Mouse (Mus musculus): Measurements from ENCODE around the gene Irx4. TPM values are rescaled to one million over a fixed set of nuclear protein-coding genes. Genes with fewer than 3 reads are reported as not detected.

The Irx4 gene
- not detected in 2 replicates for polyA plus RNA-seq (2015; fragmentation: Nextera tagmentation; extraction: Ambion mirVana)

DNA sequence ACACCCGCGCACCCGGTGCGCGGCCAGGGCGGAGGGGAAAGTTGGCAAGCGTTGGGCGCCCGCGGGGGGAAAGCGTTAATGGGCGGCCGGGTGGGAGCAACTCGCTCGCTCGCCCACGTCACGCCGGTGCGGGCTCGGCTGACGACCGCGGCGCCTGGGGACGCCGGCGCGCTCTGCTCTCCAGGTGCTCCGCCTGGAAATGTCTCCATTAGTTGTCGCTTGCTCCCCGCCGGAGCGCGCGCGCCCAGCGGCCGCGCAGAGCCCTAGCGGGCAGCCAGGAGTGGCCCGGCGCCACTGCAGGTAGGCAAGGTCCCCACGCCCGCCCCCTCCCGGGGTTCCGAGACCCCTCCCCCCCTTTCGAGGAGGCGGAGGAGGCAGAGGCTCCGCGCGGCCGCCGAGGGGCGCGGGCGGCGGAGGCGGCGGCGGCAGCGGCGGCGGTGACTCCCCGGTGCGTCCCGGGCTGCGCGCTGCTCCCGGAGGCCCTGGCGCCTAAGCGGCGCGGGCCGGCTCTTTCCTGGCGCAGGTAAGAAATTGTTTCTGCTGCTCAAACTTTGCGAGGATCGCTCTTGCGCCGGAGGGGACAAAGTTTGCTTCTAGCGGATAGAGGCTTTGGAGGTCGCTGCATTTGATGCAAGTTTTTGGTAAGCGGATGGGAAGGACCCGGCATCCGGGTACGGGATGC lies at the start of gene Irx4:
TSS of gene Irx4 (plus strand) at position 126 of the 682 bp plus-strand sequence.
- under 1% methylated on average over 76 of the region's 86 CpGs for WGBS
- H3K27ac ChIP-seq = no peak within 1 kb of the TSS

GRCm38 (mm10) chr13:73214301-73214700 lies 46.0 kb upstream of the Irx4 start:
- WGBS = 72% methylated on average over 10 of the region's 10 CpGs

More for the DNA sequence above, at the start of gene Irx4:
- peak within 1 kb of the TSS; percentile 39 for H3K4me3 ChIP-seq
- H3K9ac ChIP-seq = no peak within 1 kb of the TSS
- H3K9me3 ChIP-seq (replicated peaks) = no peaks in the 10 kb centered on the region
- peaks cover 31% of the 10 kb centered on the region for H3K4me1 ChIP-seq
- H3K27me3 ChIP-seq = peaks cover 91% of the 10 kb centered on the region
- peak within 1 kb of the TSS; percentile 61 for H3K4me2 ChIP-seq
- H3K36me3 ChIP-seq (ENCODE audit: poor library complexity, severe bottlenecking) = no peaks in the 10 kb centered on the region
- no peak for ATAC-seq

GRCm38 (mm10) chr13:73236461-73236860 lies 23.8 kb upstream of the Irx4 start:
- WGBS = 56% methylated on average over 8 of the region's 8 CpGs
- Histone ChIP-seq H3K36me3 (ENCODE audit: poor library complexity, severe bottlenecking) (no peaks in the 10 kb centered on the region), H3K27ac (no peak overlapping the region), H3K4me2 (no peak overlapping the region), H3K4me3 (no peak overlapping the region), H3K27me3 (no peaks in the 10 kb centered on the region), H3K9me3 (replicated peaks) (no peaks in the 10 kb centered on the region), H3K9ac (no peak overlapping the region), H3K4me1 (no peaks in the 10 kb centered on the region)
- ATAC-seq = no peak

More at GRCm38 (mm10) chr13:73214301-73214700, 46.0 kb upstream of the Irx4 start:
- no peak overlapping the region for H3K4me3 ChIP-seq
- H3K4me1 ChIP-seq = no peaks in the 10 kb centered on the region
- H3K4me2 ChIP-seq = no peak overlapping the region
- no peak overlapping the region for H3K9ac ChIP-seq
- H3K27ac ChIP-seq = no peak overlapping the region
- H3K36me3 ChIP-seq (ENCODE audit: poor library complexity, severe bottlenecking) = no peaks in the 10 kb centered on the region
- H3K9me3 ChIP-seq (replicated peaks) = peaks cover 9% of the 10 kb centered on the region; the same call in 1 of the 2 replicates
- ATAC-seq = no peak
- H3K27me3 ChIP-seq = no peaks in the 10 kb centered on the region

GRCm38 (mm10) chr13:73239191-73239746 lies 21.0 kb upstream of the Irx4 start:
- 0 out of 2 replicates have a peak, but pooled peaks cover 11% of the 10 kb centered on the region for H3K9me3 ChIP-seq (replicated peaks)
- H3K4me2 ChIP-seq = no peak overlapping the region
- WGBS = 84% methylated on average over 4 of the region's 4 CpGs
- H3K27ac ChIP-seq = no peak overlapping the region
- no peaks in the 10 kb centered on the region for H3K36me3 ChIP-seq (ENCODE audit: poor library complexity, severe bottlenecking)
- H3K9ac ChIP-seq = no peak overlapping the region
- no peak for ATAC-seq
- no peak overlapping the region for H3K4me3 ChIP-seq
- H3K27me3 ChIP-seq = no peaks in the 10 kb centered on the region
- no peaks in the 10 kb centered on the region for H3K4me1 ChIP-seq

- no peak overlapping the region for H3K9ac ChIP-seq
- WGBS = 93% methylated on average over 5 of the region's 5 CpGs
Observed at GRCm38 (mm10) chr13:73242556-73242955, 17.7 kb upstream of the Irx4 start.

GRCm38 (mm10) chr13:73246961-73247360 lies 13.3 kb upstream of the Irx4 start:
- Histone ChIP-seq H3K36me3 (ENCODE audit: poor library complexity, severe bottlenecking) (no peaks in the 10 kb centered on the region), H3K4me3 (no peak overlapping the region), H3K4me2 (no peak overlapping the region), H3K4me1 (no peaks in the 10 kb centered on the region), H3K27ac (no peak overlapping the region), H3K9ac (no peak overlapping the region), H3K27me3 (peaks cover 28% of the 10 kb centered on the region), H3K9me3 (replicated peaks) (0 out of 2 replicates have a peak, but pooled peaks cover 11% of the 10 kb centered on the region)
- no peak for ATAC-seq
- WGBS = 90% methylated on average over 4 of the region's 4 CpGs

More at GRCm38 (mm10) chr13:73242556-73242955, 17.7 kb upstream of the Irx4 start:
- ATAC-seq = no peak
- Histone ChIP-seq H3K9me3 (replicated peaks) (0 out of 2 replicates have a peak, but pooled peaks cover 11% of the 10 kb centered on the region), H3K27ac (no peak overlapping the region), H3K4me3 (no peak overlapping the region), H3K4me2 (no peak overlapping the region), H3K36me3 (ENCODE audit: poor library complexity, severe bottlenecking) (no peaks in the 10 kb centered on the region), H3K4me1 (no peaks in the 10 kb centered on the region), H3K27me3 (no peaks in the 10 kb centered on the region)

DNA sequence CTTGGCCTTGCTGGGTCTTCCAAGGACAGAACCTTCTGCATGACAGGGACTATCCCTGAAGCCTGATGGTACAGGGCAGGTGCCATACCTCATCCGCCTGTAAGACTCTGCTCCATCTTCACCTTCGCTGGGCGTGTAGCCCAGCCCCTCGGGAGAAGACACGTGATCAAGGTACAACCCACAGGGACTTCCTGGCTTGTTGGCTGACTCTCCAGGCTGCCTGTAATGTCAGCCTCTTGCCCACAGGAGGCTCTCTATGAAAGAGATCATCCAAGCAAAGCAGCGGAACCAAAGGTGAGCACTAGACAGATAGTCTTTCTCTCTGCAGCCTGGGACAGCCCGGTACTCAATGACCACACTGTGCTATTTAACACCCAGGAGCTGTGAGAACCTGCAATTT lies 9.1 kb upstream of the Irx4 start:
- no peaks in the 10 kb centered on the region for H3K4me1 ChIP-seq
- H3K9me3 ChIP-seq (replicated peaks) = no peaks in the 10 kb centered on the region
- H3K27ac ChIP-seq = no peak overlapping the region
- H3K9ac ChIP-seq = no peak overlapping the region
- no peak overlapping the region for H3K4me3 ChIP-seq
- no peak overlapping the region for H3K4me2 ChIP-seq
- 44% methylated on average over 7 of the region's 7 CpGs for WGBS
- H3K27me3 ChIP-seq = peaks cover 45% of the 10 kb centered on the region
- no peaks in the 10 kb centered on the region for H3K36me3 ChIP-seq (ENCODE audit: poor library complexity, severe bottlenecking)
- no peak for ATAC-seq

- 56% methylated on average over 5 of the region's 5 CpGs for WGBS
- Histone ChIP-seq H3K9me3 (replicated peaks) (no peaks in the 10 kb centered on the region), H3K27ac (no peak overlapping the region), H3K27me3 (peaks cover 52% of the 10 kb centered on the region), H3K36me3 (ENCODE audit: poor library complexity, severe bottlenecking) (no peaks in the 10 kb centered on the region), H3K4me2 (no peak overlapping the region), H3K9ac (no peak overlapping the region), H3K4me1 (no peaks in the 10 kb centered on the region), H3K4me3 (no peak overlapping the region)
- ATAC-seq = no peak
Observed at GRCm38 (mm10) chr13:73252022-73252421, 8.3 kb upstream of the Irx4 start.

GRCm38 (mm10) chr13:73258415-73258814 lies 1.9 kb upstream of the Irx4 start:
- H3K27ac ChIP-seq = no peak overlapping the region
- no peak overlapping the region for H3K4me3 ChIP-seq
- ATAC-seq = no peak
- H3K4me2 ChIP-seq = no peak overlapping the region
- WGBS = 51% methylated on average over 4 of the region's 4 CpGs
- H3K27me3 ChIP-seq = peaks cover 83% of the 10 kb centered on the region
- peaks cover 16% of the 10 kb centered on the region for H3K4me1 ChIP-seq
- H3K36me3 ChIP-seq (ENCODE audit: poor library complexity, severe bottlenecking) = no peaks in the 10 kb centered on the region
- no peaks in the 10 kb centered on the region for H3K9me3 ChIP-seq (replicated peaks)
- no peak overlapping the region for H3K9ac ChIP-seq

DNA sequence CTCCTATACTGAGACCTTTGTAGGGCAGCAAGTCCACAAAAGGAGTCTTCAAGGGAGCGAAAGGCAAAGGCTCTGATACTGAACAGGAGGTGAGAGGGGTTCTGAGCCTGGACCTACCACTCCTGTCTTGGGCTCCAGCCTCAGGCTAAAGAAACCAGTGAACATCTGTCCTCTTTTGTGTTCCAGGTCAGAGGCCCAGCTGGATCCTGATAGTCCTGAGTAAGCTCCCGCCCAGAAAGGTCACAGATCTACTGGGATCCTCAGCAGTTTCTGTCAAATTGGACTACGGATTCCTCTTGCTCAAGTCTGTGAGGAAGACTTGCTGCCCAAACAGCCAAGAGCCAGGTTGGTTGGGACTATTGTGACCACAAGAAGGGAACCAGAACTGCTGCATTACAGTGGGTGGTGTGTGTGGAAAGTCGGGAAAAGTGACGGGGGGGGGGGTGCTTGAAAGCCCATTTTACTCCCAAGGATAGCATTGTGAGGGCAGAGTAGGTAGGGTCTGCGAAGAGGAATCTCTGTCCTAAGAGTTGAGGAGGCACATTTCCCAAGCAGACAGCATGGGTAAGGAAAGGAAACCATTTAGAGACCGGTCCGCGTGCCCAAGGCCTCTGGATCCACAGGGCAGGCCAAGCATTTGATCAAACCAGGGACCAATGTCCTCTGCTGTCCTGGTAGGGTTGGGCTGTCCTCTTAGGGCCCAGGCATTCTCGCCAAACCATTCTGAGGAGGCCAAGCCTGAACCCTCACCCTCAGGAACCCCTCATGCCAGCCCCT lies 514 bp upstream of the Irx4 start:
- Histone ChIP-seq H3K27ac (no peak overlapping the region), H3K9me3 (replicated peaks) (no peaks in the 10 kb centered on the region), H3K36me3 (ENCODE audit: poor library complexity, severe bottlenecking) (no peaks in the 10 kb centered on the region), H3K9ac (no peak overlapping the region), H3K4me1 (peaks cover 27% of the 10 kb centered on the region), H3K27me3 (peaks cover 89% of the 10 kb centered on the region), H3K4me3 (peak overlapping the region; percentile 39), H3K4me2 (peak overlapping the region; percentile 61)
- ATAC-seq = no peak
- 5% methylated on average over 10 of the region's 10 CpGs for WGBS

DNA sequence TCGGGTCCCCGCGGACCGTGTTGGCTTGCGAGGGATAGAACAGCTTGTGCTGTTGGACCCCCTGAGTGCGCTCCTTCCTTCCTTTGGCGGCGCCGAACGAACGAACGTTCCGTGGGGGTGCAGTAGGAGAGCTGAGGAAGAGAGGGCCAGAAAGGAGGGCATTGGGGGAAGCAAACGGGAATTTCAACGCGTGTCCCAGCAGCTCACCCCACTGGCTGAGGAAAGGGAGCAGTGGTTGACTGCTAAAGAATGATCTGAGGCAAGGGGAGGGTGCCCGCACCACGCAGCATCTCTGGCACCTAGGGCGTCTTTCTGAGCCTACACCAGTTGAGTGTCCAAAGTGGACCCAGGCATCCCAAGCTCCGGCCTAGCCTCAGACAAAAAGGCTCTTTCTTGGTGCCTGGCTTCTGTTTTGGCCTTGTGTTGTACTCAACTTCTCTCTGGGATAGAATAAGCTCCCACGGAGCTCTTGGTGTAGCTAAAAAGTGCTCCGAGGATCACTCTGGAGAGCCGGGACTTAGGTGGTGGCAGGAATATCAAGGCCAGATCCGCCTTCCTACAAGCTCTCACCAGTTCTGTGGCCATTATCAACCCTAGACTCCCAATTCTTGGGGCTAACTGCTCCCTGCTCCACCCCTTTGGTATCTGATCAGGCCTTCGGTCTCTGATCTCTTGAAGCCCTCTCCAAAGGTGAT lies 904 bp downstream of the Irx4 start:
- Histone ChIP-seq H3K27me3 (peaks cover 97% of the 10 kb centered on the region), H3K9ac (no peak overlapping the region), H3K36me3 (ENCODE audit: poor library complexity, severe bottlenecking) (no peaks in the 10 kb centered on the region), H3K4me1 (peaks cover 33% of the 10 kb centered on the region), H3K27ac (no peak overlapping the region), H3K4me3 (peak overlapping the region; percentile 39), H3K4me2 (peak overlapping the region; percentile 61), H3K9me3 (replicated peaks) (no peaks in the 10 kb centered on the region)
- WGBS = 4% methylated on average over 23 of the region's 25 CpGs
- ATAC-seq = no peak
